Mouse (Mus musculus) CH12.LX (cell line): ENCODE data around the gene Adat3.

ENCODE experiments used
- CHD2 ChIP-seq: IDR thresholded peaks from 2 replicates; pipeline ENCODE4 v1.6.1; 2011; ENCODE audit warnings: low read length, improper control_type of control experiment
- CTCF ChIP-seq, 2 experiments: IDR thresholded peaks in 1 of 2; conservative IDR thresholded peaks in 1 of 2; 2 replicates each; pipeline ENCODE4 v1.5.1; 2011 to 2012; ENCODE audit warnings: low read depth in 2 of 2, low read length in 2 of 2, improper control_type of control experiment in 1 of 2, inconsistent platforms in 1 of 2, mild to moderate bottlenecking in 1 of 2, moderate library complexity in 1 of 2
- EP300 ChIP-seq: IDR thresholded peaks from 2 replicates; pipeline ENCODE4 v1.6.1; 2011; ENCODE audit warnings: low read length, improper control_type of control experiment
- JUND ChIP-seq: conservative IDR thresholded peaks from 2 replicates; pipeline ENCODE4 v1.6.1; 2011; ENCODE audit warnings: low read depth, low read length, improper control_type of control experiment
- MAFK ChIP-seq: IDR thresholded peaks from 2 replicates; pipeline ENCODE4 v1.6.1; 2011; ENCODE audit warnings: low read length, improper control_type of control experiment; ENCODE audit not compliant: insufficient replicate concordance
- MXI1 ChIP-seq: IDR thresholded peaks from 2 replicates; pipeline ENCODE4 v1.6.1; 2011; ENCODE audit warnings: mild to moderate bottlenecking, low read depth, low read length, improper control_type of control experiment
- NRF1 ChIP-seq: IDR thresholded peaks from 2 replicates; pipeline ENCODE4 v1.6.1; 2014; ENCODE audit warnings: low read depth, mild to moderate bottlenecking, inconsistent platforms, low read length, improper control_type of control experiment, moderate library complexity
- POLR2A ChIP-seq: IDR thresholded peaks from 2 replicates; pipeline ENCODE4 v1.6.1; 2011; ENCODE audit warnings: low read depth, mild to moderate bottlenecking, improper control_type of control experiment, low read length
- POLR2AphosphoS2 ChIP-seq: IDR thresholded peaks from 2 replicates; pipeline ENCODE4 v1.6.1; 2011; ENCODE audit warnings: low read depth, low read length, improper control_type of control experiment
- USF1 ChIP-seq: IDR thresholded peaks from 2 replicates; pipeline ENCODE4 v1.6.1; 2014; ENCODE audit warnings: low read depth, mild to moderate bottlenecking, inconsistent platforms, low read length, improper control_type of control experiment
- USF2 ChIP-seq: conservative IDR thresholded peaks from 2 replicates; pipeline ENCODE4 v1.6.1; 2011; ENCODE audit warnings: low read depth, low read length, improper control_type of control experiment
- ZNF384 ChIP-seq: IDR thresholded peaks from 2 replicates; pipeline ENCODE4 v1.6.1; 2012; ENCODE audit warnings: low read depth, low read length, improper control_type of control experiment, inconsistent platforms

GRCm38 (mm10) chr10:80635345-80635744 lies 32.7 kb downstream of the Adat3 start:
- TF ChIP-seq CTCF (conservative IDR thresholded peaks at IDR 0.05 in 1 of 2, IDR thresholded peaks at IDR 0.05 in 1 of 2; ENCODE audit: low read depth in 2 of 2, low read length in 2 of 2) (no peak), MXI1 (no peak), POLR2A (no peak), JUND (no peak), NRF1 (no peak), POLR2AphosphoS2 (no peak), USF1 (no peak), ZNF384 (no peak), MAFK (no peak), EP300 (no peak), USF2 (no peak), CHD2 (no peak)
